Mouse (Mus musculus) heart, adult 2 months (tissue): ENCODE measurements at regions not wholly inside any gene's neighbourhood (a gene's known extent, or its start where the extent isn't known, plus 50 kb on each side); places are given as distances from the start of the nearest gene placed in this dataset.

ENCODE experiments used
- CTCF ChIP-seq: fragments of 200-600 bp; IDR thresholded peaks from 2 replicates; pipeline ENCODE4 v1.8.1; 2022; ENCODE audit warnings: antibody characterized with exemption, mild to moderate bottlenecking, moderate library complexity
- POLR2A ChIP-seq: fragments of 200-500 bp; IDR thresholded peaks from 2 replicates; pipeline ENCODE4 v1.6.1; 2011; ENCODE audit warnings: mild to moderate bottlenecking, low read depth, low read length, control low read depth; ENCODE audit not compliant: insufficient read depth

DNA sequence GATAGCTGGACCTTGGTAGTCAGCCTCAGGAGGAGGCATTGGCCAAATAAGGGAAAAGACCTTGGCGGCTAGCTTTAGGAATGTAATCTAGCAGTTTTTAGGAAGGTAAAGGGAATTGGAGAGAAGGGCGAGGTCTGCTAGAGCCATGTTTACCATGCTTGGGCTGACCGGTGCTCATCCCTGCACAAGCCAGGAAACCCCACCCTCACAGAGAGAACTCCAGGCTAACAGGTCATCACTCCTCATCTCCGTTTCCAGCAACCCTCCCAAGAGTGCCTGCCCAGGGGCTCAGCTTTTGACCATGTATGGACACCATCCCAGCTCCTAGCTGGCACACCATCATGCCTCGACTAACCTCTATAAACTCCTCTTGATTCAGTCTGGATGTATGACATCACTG is 1162.9 kb downstream of the 4930447A16Rik start:
- TF ChIP-seq POLR2A (no peak), CTCF (no peak)
